Mouse (Mus musculus): ENCODE data around the gene Carmil2.

- no peak for TF ChIP-seq GATA2 (IDR thresholded peaks at IDR 0.05; ENCODE audit: borderline replicate concordance, low read depth, low read length)
- TF ChIP-seq CTCF (IDR thresholded peaks at IDR 0.05; ENCODE audit: low read depth, low read length): no peak
- no peak for TF ChIP-seq TAL1 (conservative IDR thresholded peaks at IDR 0.05; ENCODE audit: low read depth, low read length)
These were observed 36.8 kb downstream of the Carmil2 start for GRCm38 (mm10) chr8:105722861-105723260.

Measured in G1E (cell line).